Mouse (Mus musculus) layer of hippocampus, adult 8-10 months (tissue): Measurements from ENCODE around the gene Tmem151b. TPM values are rescaled to one million over a fixed set of nuclear protein-coding genes. Genes with fewer than 3 reads are reported as not detected.

Experiments used
- DNase-seq, 2 experiments: peaks; one replicate each; pipeline ENCODE4 v3.0.0; 2022; ENCODE audit warnings: low spot score in 2 of 2
- total RNA-seq, 4 experiments: library from RNA; stranded (reverse); gene quantifications; 2 replicates each; pipeline ENCODE4 v1.2.4; 2022

The Tmem151b gene
- total RNA-seq, 4 experiments from 2014 or later = 91.5 to 121 (median 111) TPM

DNA sequence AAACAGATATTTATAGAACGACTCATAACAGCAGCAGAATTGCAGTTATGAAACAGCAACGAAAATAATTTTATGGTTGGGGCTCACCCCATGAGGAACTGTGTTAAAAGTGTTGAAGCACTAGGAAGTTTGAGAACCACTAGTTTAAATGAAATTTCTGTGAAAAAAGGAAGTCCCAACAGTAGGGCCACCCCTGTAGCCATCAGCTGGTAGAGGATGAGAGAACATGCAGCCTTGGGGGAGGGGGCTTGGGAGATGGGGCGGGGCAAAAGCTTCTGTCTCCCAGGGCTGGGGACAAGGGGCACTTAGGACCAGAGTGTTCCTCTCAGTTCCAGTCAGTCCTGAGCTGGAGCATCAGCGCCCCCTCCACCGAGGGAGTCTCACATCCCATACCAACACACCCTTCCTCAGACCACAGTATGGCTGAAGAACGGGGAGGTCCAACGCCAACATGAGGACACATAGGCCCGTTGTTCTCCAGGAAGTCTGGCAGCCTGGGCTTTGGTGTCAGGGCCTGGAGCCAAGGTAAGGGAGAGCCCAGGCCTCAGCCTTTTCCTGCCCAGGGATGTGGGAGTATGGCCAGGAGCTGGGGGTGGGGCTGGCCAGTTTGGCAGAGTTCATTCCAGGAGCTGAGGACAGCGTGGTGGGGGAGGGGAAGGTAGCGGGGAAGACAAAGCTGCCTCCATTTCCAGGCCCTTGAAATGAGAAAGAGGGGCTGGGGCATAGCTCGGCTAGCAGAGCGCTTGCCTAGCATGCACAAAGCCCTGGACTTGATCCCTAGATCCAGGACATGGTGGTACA, 34.8 kb upstream of the Tmem151b start:
- peak; percentile 67 to 79 for DNase-seq

DNA sequence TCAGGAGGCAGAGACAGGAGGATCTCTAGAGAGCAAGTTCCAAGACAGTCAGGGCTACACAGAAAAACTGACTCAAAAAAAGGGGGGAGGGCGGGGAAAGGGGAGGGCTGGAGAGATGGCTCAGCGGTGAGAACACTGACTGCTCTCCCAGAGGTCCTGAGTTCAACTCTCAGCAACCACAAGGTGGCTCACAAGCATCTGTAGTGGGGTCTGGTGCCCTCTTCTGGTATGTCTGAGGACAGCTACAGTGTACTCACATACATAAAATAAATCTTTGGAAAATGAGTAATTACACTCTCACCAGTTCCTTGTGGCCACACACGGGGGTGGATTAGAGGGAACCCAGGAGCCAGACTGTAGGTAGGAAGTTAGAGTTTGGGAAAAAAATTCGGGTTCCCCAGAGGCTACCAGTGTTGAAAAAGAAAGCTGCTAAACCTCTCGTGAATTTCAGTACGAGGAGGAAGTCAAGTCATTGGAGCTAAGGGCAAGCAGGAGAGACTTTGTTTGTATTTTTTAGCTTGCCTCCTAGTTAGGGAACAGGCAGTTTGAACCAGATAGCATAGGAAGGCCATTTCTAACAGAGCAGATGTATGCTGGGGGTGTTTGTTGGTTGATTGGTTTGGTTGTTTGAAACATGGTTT, 33.4 kb upstream of the Tmem151b start:
- DNase-seq = no peak

- no peak for DNase-seq
These were observed 32.7 kb upstream of the Tmem151b start for GRCm38 (mm10) chr17:45582188-45582587.

DNA sequence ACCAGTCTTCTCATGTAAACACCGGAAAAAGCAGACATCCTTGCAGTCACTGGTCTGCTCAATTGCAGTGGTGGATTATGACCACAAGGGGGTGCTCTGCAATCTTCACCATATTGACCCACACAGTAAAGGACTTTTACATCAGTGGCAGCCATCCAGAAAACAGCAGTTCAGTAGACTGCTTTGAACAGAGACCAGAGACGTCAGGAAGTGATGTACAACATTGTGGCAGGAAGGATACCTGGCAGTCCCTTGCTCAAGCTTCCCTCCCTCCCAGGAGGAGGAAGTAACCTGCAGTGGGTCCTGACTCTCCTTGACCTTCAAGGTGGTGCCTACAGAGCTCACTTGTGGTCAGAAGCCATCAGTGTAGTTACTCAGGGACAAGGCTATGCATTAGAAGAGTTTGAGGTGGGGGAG, 32.1 kb upstream of the Tmem151b start:
- DNase-seq = peak in 1 of 2 experiments; percentile 64

DNA sequence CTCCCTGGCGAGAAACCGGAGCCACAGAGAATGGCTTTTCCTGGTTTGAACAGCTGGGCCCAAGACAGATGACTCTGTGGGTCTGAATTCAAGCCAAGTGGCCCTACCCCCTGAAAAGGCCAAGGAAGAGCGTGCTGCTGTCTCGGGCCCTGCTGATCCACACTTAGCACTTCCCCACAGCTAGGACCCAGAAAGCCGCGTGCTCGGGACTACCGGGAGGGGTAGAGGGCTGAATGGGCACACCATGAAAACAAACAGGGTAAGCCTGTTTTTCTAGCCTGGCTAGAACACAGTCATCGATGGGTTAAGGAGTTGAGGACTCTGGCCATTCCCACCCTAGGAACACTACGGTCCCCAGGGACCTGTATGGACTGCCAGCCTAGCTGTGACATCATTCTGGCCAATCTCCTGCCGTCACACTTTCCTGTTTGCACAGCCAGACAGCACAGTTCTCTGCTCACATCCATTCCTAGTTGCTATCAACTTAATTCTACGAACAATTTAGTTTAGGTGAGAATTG, 31.5 kb upstream of the Tmem151b start:
- DNase-seq = no peak

DNA sequence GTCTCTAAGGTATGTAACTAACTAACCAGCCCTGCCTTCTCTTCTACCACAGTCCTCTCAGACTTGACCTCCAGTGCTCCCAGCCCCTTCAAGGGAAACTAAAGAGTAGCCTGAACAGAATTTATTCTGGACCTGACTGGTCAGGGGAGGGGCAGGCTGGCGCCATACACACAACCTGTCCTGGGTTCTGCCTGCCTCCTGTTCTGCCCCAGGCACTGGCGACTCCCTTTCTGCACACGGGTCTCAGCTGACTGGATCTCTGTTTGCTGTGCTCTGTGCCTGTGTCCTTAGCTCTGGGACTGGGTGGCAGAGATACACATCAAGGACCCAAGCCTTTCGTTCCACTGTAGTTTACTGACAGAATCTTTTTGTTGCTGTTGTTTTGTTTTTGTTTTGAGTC, 30.1 kb upstream of the Tmem151b start:
- DNase-seq = no peak

DNA sequence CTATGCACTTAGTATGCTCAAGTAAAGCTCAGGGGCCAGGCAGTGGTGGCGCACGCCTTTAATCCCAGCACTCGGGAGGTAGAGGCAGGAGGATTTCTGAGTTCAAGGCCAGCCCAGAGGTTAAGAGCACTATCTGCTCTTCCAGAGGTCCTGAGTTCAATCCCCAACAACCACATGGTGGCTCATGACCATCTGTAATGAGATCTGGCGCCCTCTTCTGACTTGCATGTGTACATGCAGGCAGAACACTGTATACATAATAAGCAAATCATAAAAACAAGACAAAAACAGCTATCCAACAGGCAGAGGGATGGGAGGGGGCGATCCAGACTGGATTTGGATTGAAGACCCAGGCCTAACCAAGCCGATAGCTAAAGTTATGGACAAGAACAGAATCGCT, 29.4 kb upstream of the Tmem151b start:
- DNase-seq = no peak

- DNase-seq = no peak
These were observed 28.8 kb upstream of the Tmem151b start for GRCm38 (mm10) chr17:45578242-45578641.

- no peak for DNase-seq
These were observed 25.8 kb upstream of the Tmem151b start for GRCm38 (mm10) chr17:45575123-45575897.

DNA sequence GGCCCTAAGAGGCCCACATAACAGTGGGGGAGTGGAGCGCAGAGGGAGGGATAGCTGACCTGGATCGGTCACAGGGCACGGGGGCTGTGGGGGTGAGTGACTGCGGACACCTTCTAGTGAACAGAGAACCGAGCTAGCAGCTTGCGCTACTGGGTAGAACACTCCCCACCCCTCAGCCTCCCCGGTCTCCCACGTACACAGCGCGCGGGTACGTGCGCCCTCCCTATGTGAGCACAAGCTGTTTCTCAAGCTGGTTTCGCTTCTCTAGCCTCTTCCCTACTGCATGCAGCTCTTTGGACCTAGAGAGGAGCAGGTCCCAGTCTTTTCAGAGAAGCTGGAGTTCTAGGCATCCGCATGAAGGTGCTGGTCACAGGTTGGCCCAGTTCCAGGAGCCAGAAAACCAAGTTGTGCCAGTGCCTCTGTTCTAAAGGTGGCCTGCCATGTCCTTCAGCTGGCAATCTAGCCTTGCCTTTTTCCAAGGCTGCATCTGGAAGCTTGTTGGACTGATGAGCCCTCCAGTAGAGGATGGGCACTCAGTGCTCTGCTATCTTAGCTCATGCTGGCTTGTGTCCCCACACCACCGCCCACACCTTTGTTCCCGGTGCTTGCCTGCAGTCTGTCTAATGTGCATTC, 24.8 kb upstream of the Tmem151b start:
- DNase-seq = peak; percentile 87 to 88

- DNase-seq = peak; percentile 93 to 98
These were observed 24.3 kb upstream of the Tmem151b start for GRCm38 (mm10) chr17:45573780-45574123.

DNA sequence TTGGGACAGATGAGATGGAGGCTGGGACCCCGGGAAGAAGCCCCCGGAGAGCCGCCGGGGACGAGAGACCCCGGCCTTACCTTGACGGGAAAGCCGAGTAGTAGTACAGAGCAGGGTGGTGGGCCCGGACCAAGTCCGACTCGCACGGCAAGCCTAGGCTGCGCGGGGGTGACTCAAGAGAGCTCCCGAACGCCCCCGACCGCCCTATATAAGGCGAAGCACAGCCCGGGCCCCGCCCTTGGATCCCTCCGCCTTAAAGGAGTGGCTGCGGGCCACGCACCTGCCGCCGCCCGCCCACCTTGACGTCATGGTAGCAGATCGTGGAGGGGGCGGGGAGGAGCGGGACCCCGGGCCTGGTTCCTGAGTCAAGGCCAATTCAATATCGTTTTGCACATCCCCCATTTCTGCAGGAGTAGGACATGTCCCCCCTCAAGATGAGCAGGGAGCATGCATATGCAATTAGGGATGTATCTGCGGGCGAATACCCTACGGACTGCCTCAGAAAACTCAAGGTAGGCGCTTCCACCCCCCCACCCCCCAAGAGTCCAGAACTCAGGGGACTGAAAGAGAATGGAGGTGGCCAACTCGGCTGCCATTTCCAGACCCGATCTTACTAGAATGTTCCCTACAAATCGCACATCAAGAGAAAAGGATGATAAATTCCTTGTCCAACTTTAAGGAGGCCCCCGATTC, 23.8 kb upstream of the Tmem151b start, which contains the start of gene Hsp90ab1:
Gene Hsp90ab1 (minus strand): TSS at position 185 of the 693 bp plus-strand sequence.
- DNase-seq = peak; percentile 96 to 99

DNA sequence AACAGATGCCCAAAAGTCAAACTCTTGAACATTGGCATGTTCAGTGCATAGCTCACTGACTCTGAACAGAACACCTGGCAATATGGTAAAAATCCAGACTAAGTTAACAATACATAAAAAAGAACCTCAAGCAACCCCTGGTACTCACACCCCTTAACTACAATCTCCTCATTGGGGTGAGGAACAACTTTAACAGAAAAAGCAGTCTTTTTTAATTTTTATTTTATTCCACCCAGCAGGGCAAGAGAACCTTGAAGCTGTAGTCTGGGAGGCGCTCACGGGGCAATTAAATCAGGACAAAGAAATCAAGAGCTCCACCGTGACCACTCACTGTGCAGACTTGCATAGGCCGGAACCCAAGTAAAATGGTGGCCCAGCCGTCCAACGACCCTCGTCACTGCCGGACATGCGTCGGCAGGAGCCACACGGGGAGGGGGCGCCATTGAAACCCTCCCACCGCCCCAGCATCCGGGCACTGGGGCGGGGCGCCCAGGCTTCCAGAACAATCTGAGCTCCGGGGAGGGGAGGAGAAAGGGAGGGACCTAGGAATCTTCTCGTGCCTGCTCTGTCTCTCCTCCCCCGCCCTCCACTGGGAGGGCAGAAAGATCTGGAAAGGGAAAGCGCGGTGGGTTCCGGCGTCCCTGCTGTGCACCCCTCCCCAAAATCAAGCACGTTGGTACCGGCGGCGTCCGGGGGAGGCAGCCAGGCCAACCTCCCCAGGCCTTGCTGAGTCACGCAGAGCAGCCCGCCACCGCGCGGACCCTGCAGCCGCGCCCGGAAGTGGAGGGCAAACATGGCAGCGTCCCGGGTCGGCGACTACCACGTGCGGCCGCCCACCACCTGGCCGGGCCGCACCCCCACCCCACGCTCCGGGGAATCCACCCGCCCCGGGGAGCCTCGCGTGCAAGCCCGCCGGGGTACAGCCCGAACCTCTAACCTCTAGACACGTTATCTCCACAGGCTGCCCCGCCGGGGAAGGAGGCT, 22.9 kb upstream of the Tmem151b start:
- peak; percentile 57 to 62 for DNase-seq

DNA sequence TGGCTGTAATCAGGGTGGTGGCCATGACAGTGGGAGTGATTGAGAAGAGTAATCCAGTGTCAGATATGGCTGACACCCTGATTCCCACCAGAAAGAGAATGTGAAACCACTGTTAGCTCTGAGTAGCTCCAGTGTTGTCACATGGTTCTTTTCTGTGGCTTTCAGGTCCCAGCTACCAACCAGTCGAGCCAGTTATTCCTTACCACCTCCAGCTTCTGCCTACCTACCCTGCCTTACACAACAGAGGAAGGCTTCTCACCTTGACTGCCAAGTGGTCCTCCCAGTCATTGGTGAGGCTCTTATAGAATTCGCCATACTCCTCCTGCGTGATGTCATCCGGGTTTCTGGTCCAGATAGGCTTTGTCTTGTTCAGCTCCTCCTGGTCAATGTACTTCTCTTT, 20.5 kb upstream of the Tmem151b start:
- no peak for DNase-seq

GRCm38 (mm10) chr17:45568990-45569389, 19.5 kb upstream of the Tmem151b start:
- no peak for DNase-seq

- DNase-seq = no peak
These were observed 17.7 kb upstream of the Tmem151b start for GRCm38 (mm10) chr17:45567162-45567601.

GRCm38 (mm10) chr17:45566360-45567161, 17.1 kb upstream of the Tmem151b start:
- peak in 1 of 2 experiments; percentile 46 for DNase-seq

DNA sequence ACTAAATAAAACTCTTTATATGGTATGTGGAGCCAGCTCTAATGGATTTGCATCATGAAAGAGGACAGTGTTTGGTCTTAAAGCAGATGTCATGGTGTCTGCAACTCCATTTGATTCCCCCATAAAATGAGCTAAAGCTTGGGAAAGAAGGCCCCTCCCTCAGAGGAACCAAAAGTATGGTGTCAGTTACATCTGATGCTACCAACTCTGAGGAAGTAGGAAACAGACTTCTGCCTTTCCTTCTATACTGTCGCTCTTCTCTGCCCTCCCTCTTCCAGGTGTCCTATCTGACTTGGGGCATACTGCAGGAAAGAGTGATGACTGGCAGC, 16.5 kb upstream of the Tmem151b start:
- DNase-seq = no peak

DNA sequence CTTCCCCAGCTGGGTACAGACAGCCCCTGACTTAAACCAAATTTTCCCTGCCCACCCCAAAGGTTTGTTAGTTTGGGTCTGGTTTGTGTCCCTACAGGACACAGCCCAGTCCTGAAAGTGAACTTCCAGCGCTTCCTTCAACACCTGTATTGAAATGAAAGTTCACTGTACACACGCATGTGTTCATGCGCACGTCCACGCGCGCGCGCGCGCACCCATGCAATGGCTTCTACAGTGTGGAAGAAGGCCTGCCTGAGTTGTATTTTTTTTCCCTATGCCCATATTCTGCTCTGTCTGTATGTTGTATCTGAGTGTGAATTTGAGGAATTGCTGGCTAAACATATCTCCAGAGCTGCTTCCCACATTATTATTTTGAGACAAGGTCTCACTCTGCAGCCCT, 15.6 kb upstream of the Tmem151b start:
- DNase-seq = no peak
